ENCODE assay signal across 15 mouse cellular contexts in genomic region chr14:33696817-33697216, GRCm38 (mm10).
DNase-seq lines count a peak whose midpoint lies in the region; ATAC-seq lines count a peak whose summit lies in the region.
"Had no signal": no experiment of that assay in that cellular context is flagged by ENCODE, and none has a peak within 500 bp of the region (broad histone marks: within the 10 kb centered on the region; RNA-seq: fewer than 3 reads in every experiment).

No protein-coding gene starts in this region.

- no peak for ATAC-seq in erythroid progenitor cell, adult 5-6 weeks (replicated peaks; ENCODE audit: low FRiP score, poor library complexity, severe bottlenecking)
- ATAC-seq: forebrain, embryonic 14.5 days; hindbrain, embryonic 16.5 days; inflammation-experienced regulatory T-cells, adult 6 months had no signal

- peak; percentile 36 for DNase-seq in gastrocnemius, postnatal 25 days
- DNase-seq in gastrocnemius, postnatal 4 days (ENCODE audit: low spot score in 2 of 2) = no peak
- DNase-seq in kidney, adult 11 months = peak; percentile 48
- DNase-seq in kidney, adult 18-20 months = no peak
- peak; percentile 74 for DNase-seq in fibroblast of lung, adult 2 months (ENCODE audit: low read depth)
- DNase-seq in kidney, postnatal 10 days = peak; percentile 57
- DNase-seq in layer of hippocampus, postnatal 14 days (ENCODE audit: low spot score in 2 of 2) = no peak
- DNase-seq: adrenal gland, postnatal 25 days; cerebellum, adult 18-20 months; cerebellum, adult 9-11 months; cerebellum, postnatal 36 days had no signal

Comparison
In these comparisons a context has a peak if more than half of its experiments do, and no peak if none do; other contexts are left out.
1. DNase-seq: peak in gastrocnemius, postnatal 25 days (single experiment), kidney, adult 11 months (single experiment), fibroblast of lung, adult 2 months (single experiment) and kidney, postnatal 10 days (single experiment); none in gastrocnemius, postnatal 4 days (0 of 2), kidney, adult 18-20 months (single experiment) and layer of hippocampus, postnatal 14 days (0 of 2).